Mouse (Mus musculus): ENCODE results near the gene Cacna2d3. TPM values are rescaled to one million over a fixed set of nuclear protein-coding genes. Genes with fewer than 3 reads are reported as not detected.

Gene Cacna2d3
- total and polyA plus RNA-seq, 3 experiments = not detected

DNA sequence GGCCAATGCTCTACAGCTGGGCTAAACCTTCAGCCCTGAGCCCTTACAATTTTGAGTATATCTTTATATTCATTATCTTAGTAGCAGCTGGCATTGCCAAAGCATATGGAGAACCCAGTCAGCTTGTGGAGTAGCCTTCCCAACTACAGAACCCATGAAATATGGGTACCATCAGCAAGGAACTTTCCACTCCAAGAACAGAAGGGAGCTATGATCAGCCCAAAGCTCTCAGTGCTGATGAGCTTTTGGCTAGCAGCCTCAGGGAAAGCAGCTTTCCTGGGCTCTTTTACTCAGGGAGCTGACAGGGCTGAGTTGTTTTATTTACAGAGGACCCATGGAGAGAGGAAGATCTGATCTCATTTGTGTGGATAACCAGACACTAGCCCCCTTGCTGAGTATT is 661.0 kb downstream of the Cacna2d3 start:
- H3K9me3 ChIP-seq (replicated peaks; ENCODE audit: insufficient read depth, low read length) = no peaks in the 10 kb centered on the region
- no peaks in the 10 kb centered on the region for H3K4me1 ChIP-seq (ENCODE audit: control insufficient read depth in 1 of 2, insufficient read depth in 2 of 2, low read length in 2 of 2)
- H3K36me3 ChIP-seq (ENCODE audit: control insufficient read depth in 1 of 2, insufficient read depth in 2 of 2, low read length in 2 of 2) = no peaks in the 10 kb centered on the region
- H3K4me3 ChIP-seq (ENCODE audit: control insufficient read depth in 1 of 2, insufficient read depth in 1 of 2, low read depth in 2 of 2, low read length in 2 of 2) = no peak overlapping the region
- TF ChIP-seq ZMIZ1 (IDR thresholded peaks at IDR 0.05; ENCODE audit: low read depth, low read length) (no peak), MYC (IDR thresholded peaks at IDR 0.05; ENCODE audit: low read depth, low read length) (no peak), RAD21 (IDR thresholded peaks at IDR 0.05; ENCODE audit: low read depth, low read length) (no peak), ETS1 (IDR thresholded peaks at IDR 0.05; ENCODE audit: low read depth, low read length) (no peak), UBTF (IDR thresholded peaks at IDR 0.05; ENCODE audit: borderline replicate concordance, insufficient read depth, low read depth, low read length) (no peak)
- H3K27ac ChIP-seq (ENCODE audit: control insufficient read depth, low read depth, low read length) = no peak overlapping the region
- H3K9ac ChIP-seq (ENCODE audit: control insufficient read depth, low read depth, low read length, poor library complexity, severe bottlenecking) = no peak overlapping the region
- no peaks in the 10 kb centered on the region for H3K79me2 ChIP-seq (ENCODE audit: control insufficient read depth, insufficient read depth, low read length, poor library complexity)
- H3K27me3 ChIP-seq (ENCODE audit: control insufficient read depth in 1 of 2, insufficient read depth in 2 of 2, low read length in 2 of 2) = no peaks in the 10 kb centered on the region
- DNase-seq (ENCODE audit: low read depth, low spot score) = no peak

DNA sequence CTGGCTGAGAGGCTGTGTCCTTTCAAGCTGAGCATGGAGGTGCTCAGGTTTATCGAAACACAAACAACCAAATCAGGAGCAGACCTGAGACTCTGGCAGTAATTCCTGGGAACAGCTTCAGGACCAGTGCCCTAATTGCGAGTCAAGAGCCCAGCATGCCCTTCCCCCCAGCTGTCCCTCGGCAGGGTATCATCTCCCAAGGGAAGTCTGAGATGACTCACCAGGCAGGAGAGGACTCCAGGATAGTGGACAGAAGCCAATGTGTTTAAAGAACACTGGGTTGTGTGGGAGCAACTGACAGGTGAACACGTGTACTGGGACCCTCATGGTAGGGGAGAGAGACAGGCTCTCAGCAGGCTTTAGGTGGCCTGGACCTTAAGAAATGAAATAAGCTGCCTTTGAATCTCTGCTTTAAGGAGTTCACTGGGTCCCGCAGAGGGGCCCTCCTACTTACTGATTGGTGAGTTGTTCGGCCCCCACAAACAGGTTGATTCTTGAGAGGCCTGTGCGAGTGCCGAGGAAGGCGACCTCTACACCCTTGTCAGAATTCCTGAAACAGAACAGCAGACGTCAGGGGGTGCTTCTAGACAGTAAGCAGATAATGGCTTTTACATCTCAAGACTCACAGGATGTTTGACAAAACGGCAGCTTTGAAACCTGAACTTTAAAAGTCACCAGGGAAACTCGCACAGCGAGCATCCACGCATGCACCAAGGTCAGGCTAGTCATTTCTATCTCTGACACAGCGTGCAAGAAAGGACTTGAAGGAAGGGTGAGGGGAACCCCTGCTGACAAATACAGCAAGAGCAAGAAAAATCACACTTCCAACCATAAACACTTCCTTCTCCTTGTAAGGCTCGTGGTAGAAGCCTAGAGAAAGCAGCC is 669.5 kb downstream of the Cacna2d3 start:
- TF ChIP-seq ZKSCAN1 (IDR thresholded peaks at IDR 0.05; ENCODE audit: low read depth, low read length) = no peak
- no peak for TF ChIP-seq JUND (IDR thresholded peaks at IDR 0.05; ENCODE audit: low read depth, low read length)
- TF ChIP-seq EP300 (IDR thresholded peaks at IDR 0.05; ENCODE audit: low read depth in 1 of 2, low read length in 2 of 2) = no peak
- no peak for TF ChIP-seq ZNF384 (IDR thresholded peaks at IDR 0.05; ENCODE audit: low read depth, low read length)
- TF ChIP-seq USF2 (IDR thresholded peaks at IDR 0.05; ENCODE audit: borderline replicate concordance in 1 of 2, insufficient read depth in 1 of 2, low read depth in 1 of 2, low read length in 2 of 2) = no peak
- no peak for TF ChIP-seq ETS1 (IDR thresholded peaks at IDR 0.05; ENCODE audit: low read depth, low read length)
- TF ChIP-seq CTCF (IDR thresholded peaks at IDR 0.05 in 2 of 3, conservative IDR thresholded peaks at IDR 0.05 in 1 of 3; ENCODE audit: control insufficient read depth in 1 of 3, insufficient read depth in 1 of 3, low read depth in 2 of 3, low read length in 3 of 3, poor library complexity in 1 of 3, severe bottlenecking in 1 of 3) = no peak
- TF ChIP-seq NELFE (IDR thresholded peaks at IDR 0.05; ENCODE audit: low read depth, low read length) = no peak
- no peak for TF ChIP-seq MYC (IDR thresholded peaks at IDR 0.05; ENCODE audit: low read depth, low read length)
- TF ChIP-seq CHD1 (IDR thresholded peaks at IDR 0.05; ENCODE audit: low read depth, low read length) = no peak
- no peak for TF ChIP-seq RAD21 (IDR thresholded peaks at IDR 0.05; ENCODE audit: low read depth, low read length)
- TF ChIP-seq CHD2 (IDR thresholded peaks at IDR 0.05; ENCODE audit: low read length) = no peak
- no peak for TF ChIP-seq POLR2AphosphoS5 (IDR thresholded peaks at IDR 0.05; ENCODE audit: borderline replicate concordance, low read depth, low read length)
- TF ChIP-seq MXI1 (IDR thresholded peaks at IDR 0.05; ENCODE audit: low read depth, low read length) = no peak
- TF ChIP-seq SIN3A (IDR thresholded peaks at IDR 0.05; ENCODE audit: low read length) = no peak
- TF ChIP-seq USF1 (IDR thresholded peaks at IDR 0.05; ENCODE audit: low read depth, low read length) = no peak
- TF ChIP-seq TCF12 (IDR thresholded peaks at IDR 0.05; ENCODE audit: low read depth, low read length) = no peak
- TF ChIP-seq MEF2A (IDR thresholded peaks at IDR 0.05; ENCODE audit: extremely low read depth, insufficient replicate concordance, low read depth, low read length, poor library complexity, severe bottlenecking) = no peak
- H3K9ac ChIP-seq (ENCODE audit: control insufficient read depth, low read depth, low read length, poor library complexity, severe bottlenecking) = no peak overlapping the region

More for the DNA sequence above, 669.5 kb downstream of the Cacna2d3 start:
- Histone ChIP-seq H3K4me1 (ENCODE audit: control insufficient read depth in 1 of 2, insufficient read depth in 2 of 2, low read length in 2 of 2) (no peaks in the 10 kb centered on the region), H3K27ac (ENCODE audit: control insufficient read depth, low read depth, low read length) (no peak overlapping the region), H3K9me3 (replicated peaks; ENCODE audit: insufficient read depth, low read length) (no peaks in the 10 kb centered on the region), H3K36me3 (ENCODE audit: control insufficient read depth in 1 of 2, insufficient read depth in 2 of 2, low read length in 2 of 2) (no peaks in the 10 kb centered on the region), H3K4me3 (ENCODE audit: control insufficient read depth in 1 of 2, insufficient read depth in 1 of 2, low read depth in 2 of 2, low read length in 2 of 2) (no peak overlapping the region), H3K27me3 (ENCODE audit: control insufficient read depth in 1 of 2, insufficient read depth in 2 of 2, low read length in 2 of 2) (no peaks in the 10 kb centered on the region), H3K79me2 (ENCODE audit: control insufficient read depth, insufficient read depth, low read length, poor library complexity) (no peaks in the 10 kb centered on the region)
- no peak for DNase-seq (ENCODE audit: low read depth, low spot score)

All from MEL (cell line).